Mouse (Mus musculus) heart, postnatal 4 days (tissue): Measurements from ENCODE around the gene Tesk1. TPM values are rescaled to one million over a fixed set of nuclear protein-coding genes. Genes with fewer than 3 reads are reported as not detected.

Source experiments
- DNase-seq: peaks from one replicate; pipeline ENCODE4 v3.0.0; 2021
- total RNA-seq, 2 experiments: library from RNA; stranded (reverse); gene quantifications; 2 replicates each; pipeline ENCODE4 v1.2.3; 2021

The Tesk1 gene
- total RNA-seq, 2 experiments from 2014 or later, result 41.2 to 45.4 TPM

DNA sequence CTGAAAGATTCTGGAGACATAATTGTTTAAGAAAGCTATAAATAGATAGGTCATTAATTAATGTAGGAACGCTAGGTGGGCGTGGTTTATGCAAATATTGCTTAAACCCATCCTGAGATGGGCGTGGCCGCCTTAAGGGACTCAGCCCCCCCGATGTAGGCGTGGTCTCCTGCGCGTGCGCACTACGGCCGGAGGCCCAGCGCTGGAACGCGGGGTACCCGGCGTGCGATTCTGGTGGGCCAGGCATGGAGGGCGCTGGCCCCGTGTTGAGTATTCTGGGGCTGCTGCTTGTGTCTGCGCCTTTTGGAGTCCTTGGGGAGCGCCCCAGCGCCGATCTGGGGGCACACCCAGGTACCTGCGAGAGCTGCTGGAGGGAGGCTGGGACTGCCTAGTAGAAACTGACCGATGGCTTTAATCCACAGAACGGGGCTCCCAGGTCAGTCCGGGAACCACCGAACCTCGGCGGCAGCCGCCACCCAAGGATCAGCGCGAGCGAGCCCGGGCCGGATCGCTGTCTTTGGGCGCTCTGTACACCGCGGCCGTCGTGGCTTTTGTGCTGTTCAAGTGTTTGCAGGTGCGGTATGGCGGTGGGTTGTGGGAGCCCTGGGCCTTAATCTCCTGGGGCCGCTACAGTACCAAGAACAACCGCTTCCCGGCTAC is 51.6 kb downstream of the Tesk1 start:
- peak; percentile 99 for DNase-seq

- no peak for DNase-seq
Measured at GRCm38 (mm10) chr4:43493846-43494240, 52.1 kb downstream of the Tesk1 start.

- no peak for DNase-seq
Measured at GRCm38 (mm10) chr4:43496587-43496986, 54.8 kb downstream of the Tesk1 start.

- no peak for DNase-seq
Measured at GRCm38 (mm10) chr4:43497405-43497804, 55.7 kb downstream of the Tesk1 start.

Other genes with a start within 250 kb of the Tesk1 start
- gene Atp8b5, start 174.8 kb upstream of the Tesk1 start, total RNA-seq, result under 1 TPM; 0.05 to 0.14 TPM
- 10 to 100 TPM; 39.5 to 41.2 TPM for gene Rusc2, start 60.0 kb upstream of the Tesk1 start, total RNA-seq
- not detected for gene Fam166b, start 12.8 kb upstream of the Tesk1 start, total RNA-seq
- gene Cd72, start 12.7 kb downstream of the Tesk1 start, total RNA-seq, result under 1 TPM; 0.56 to 0.69 TPM
- gene Sit1, start 41.8 kb downstream of the Tesk1 start, total RNA-seq, result not detected
- gene Ccdc107, start 51.0 kb downstream of the Tesk1 start, total RNA-seq, result 10 to 100 TPM; 33.3 to 36.9 TPM
- 10 to 100 TPM; 14.0 to 15.7 TPM for gene Arhgef39, start 57.8 kb downstream of the Tesk1 start, total RNA-seq
- under 1 TPM; 0.74 to 0.97 TPM for gene Car9, start 65.0 kb downstream of the Tesk1 start, total RNA-seq
- 100 to 1,000 TPM; 104 to 136 TPM for gene Tpm2, start 81.8 kb downstream of the Tesk1 start, total RNA-seq
- 10 to 100 TPM; 53.2 to 53.4 TPM for gene Creb3, start 120.4 kb downstream of the Tesk1 start, total RNA-seq
- 100 to 1,000 TPM; 184 to 187 TPM for gene Tln1, start 120.8 kb downstream of the Tesk1 start, total RNA-seq
- 10 to 100 TPM; 38.6 to 39.1 TPM for gene Rgp1, start 136.8 kb downstream of the Tesk1 start, total RNA-seq
- 10 to 100 TPM; 17.7 to 17.8 TPM for gene Gba2, start 136.9 kb downstream of the Tesk1 start, total RNA-seq
- under 1 TPM in 1 of 2 experiments, not detected in 1; 0.52 TPM for gene Msmp, start 142.6 kb downstream of the Tesk1 start, total RNA-seq
- gene Npr2, start 190.0 kb downstream of the Tesk1 start, total RNA-seq, result 10 to 100 TPM; 35.1 to 35.8 TPM
- gene Spag8, start 211.7 kb downstream of the Tesk1 start, total RNA-seq, result under 1 TPM in 1 of 2 experiments, not detected in 1; 0.32 TPM
- gene Hint2, start 214.5 kb downstream of the Tesk1 start, total RNA-seq, result 10 to 100 TPM; 92.2 to 98.4 TPM
- gene Tmem8b, start 227.0 kb downstream of the Tesk1 start, total RNA-seq, result 10 to 100 TPM; 15.4 to 17.9 TPM
- under 1 TPM in 1 of 2 experiments, not detected in 1; 0.23 TPM for gene Fam221b, start 227.2 kb downstream of the Tesk1 start, total RNA-seq